Mouse (Mus musculus) ES-Bruce4 (cell line): ENCODE results near the gene Foxp1. TPM values are rescaled to one million over a fixed set of nuclear protein-coding genes. Genes with fewer than 3 reads are reported as not detected.

Source experiments
- H3K27ac ChIP-seq: 2 replicates; pipeline ENCODE4 v1.5.1; 2012; ENCODE audit warnings: low read length, inconsistent platforms; ENCODE audit not compliant: insufficient read depth
- H3K27me3 ChIP-seq: 2 replicates; pipeline ENCODE4 v1.6.1; 2012; ENCODE audit warnings: mild to moderate bottlenecking, low read length, inconsistent platforms; ENCODE audit not compliant: control insufficient read depth, poor library complexity, insufficient read depth, severe bottlenecking
- H3K36me3 ChIP-seq: 2 replicates; pipeline ENCODE4 v1.6.1; 2012; ENCODE audit warnings: inconsistent platforms, mild to moderate bottlenecking, low read length, moderate library complexity; ENCODE audit not compliant: control insufficient read depth, poor library complexity, insufficient read depth, severe bottlenecking
- H3K4me1 ChIP-seq: one replicate; pipeline ENCODE4 v1.8.1; 2011; ENCODE audit warnings: low read length; ENCODE audit not compliant: control insufficient read depth, insufficient read depth
- H3K4me3 ChIP-seq: 2 replicates; pipeline ENCODE4 v1.5.1; 2011; ENCODE audit warnings: low read depth, mild to moderate bottlenecking, low read length
- H3K9ac ChIP-seq: 2 replicates; pipeline ENCODE4 v1.6.1; 2012; ENCODE audit warnings: low read depth, mild to moderate bottlenecking, inconsistent platforms; ENCODE audit not compliant: poor library complexity, severe bottlenecking
- H3K9me3 ChIP-seq: replicated peaks from 2 replicates; pipeline ENCODE4 v1.6.1; 2012; ENCODE audit warnings: mild to moderate bottlenecking, low read length, inconsistent platforms; ENCODE audit not compliant: control insufficient read depth, poor library complexity, insufficient read depth, severe bottlenecking
- CTCF ChIP-seq: IDR thresholded peaks from one replicate; pipeline ENCODE4 v1.8.1; 2011; ENCODE audit warnings: low read depth, low read length
- EP300 ChIP-seq: IDR thresholded peaks from 2 replicates; pipeline ENCODE4 v1.6.1; 2011; ENCODE audit warnings: low read depth, low read length; ENCODE audit not compliant: insufficient read depth
- POLR2A ChIP-seq: IDR thresholded peaks from one replicate; pipeline ENCODE4 v1.8.1; 2011; ENCODE audit warnings: low read length; ENCODE audit not compliant: insufficient read depth
- polyA plus RNA-seq: library from polyadenylated mRNA; stranded (reverse); fragments of >200 nt; gene quantifications from 2 replicates; pipeline ENCODE4 v1.2.4, GENCODE M21; 2011; ENCODE audit warnings: low read depth; ENCODE audit not compliant: missing spikeins, insufficient read depth, insufficient read length

Gene Foxp1
- polyA plus RNA-seq, 1 experiment, result 33.5 TPM

DNA sequence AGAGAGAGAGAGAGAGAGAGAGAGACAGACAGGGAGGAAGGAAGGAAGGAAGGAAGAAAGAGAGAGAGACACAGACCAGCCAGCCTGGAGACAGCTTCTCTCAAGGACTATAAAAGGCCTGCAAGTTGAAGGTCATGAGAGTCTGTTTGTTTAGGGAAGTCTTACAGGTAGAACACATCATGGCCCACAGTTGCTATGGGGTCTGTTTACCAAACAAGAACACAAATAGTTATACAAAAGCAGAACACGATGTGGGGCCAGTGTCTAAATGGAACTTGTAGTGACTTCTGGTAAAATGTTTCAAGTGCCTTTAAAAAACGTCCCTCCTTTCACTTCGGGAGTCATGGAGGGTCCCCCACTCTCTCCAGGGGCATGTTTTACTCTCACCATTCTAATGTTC, 529.3 kb downstream of the Foxp1 start:
- 0 out of 2 replicates have a peak, but pooled peaks cover 2% of the 10 kb centered on the region for H3K36me3 ChIP-seq
- no peaks in the 10 kb centered on the region for H3K4me1 ChIP-seq
- TF ChIP-seq EP300 (no peak), CTCF (no peak), POLR2A (no peak)
- no peak overlapping the region for H3K9ac ChIP-seq
- H3K9me3 ChIP-seq, result no peaks in the 10 kb centered on the region
- no peak overlapping the region for H3K4me3 ChIP-seq
- H3K27ac ChIP-seq, result no peak overlapping the region
- H3K27me3 ChIP-seq, result no peaks in the 10 kb centered on the region

DNA sequence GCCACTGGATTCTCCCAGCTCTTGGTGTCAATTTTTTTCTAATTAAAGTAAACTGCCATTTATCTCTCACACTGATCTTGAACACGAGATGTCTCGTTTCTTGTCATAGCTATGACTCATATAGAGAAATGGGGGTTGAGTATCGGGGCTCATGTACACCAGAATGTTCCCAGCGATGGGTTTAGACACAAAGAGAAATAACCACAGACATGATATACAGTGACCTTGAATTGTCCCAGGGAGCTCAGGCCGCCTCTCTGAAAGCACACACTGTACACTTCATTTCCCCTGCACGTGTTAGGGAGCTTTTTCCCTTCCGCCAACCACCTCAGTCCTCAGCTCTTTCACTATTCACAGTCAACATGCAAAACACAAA, 529.8 kb downstream of the Foxp1 start:
- TF ChIP-seq EP300 (no peak), POLR2A (no peak)
- H3K4me3 ChIP-seq, result no peak overlapping the region

DNA sequence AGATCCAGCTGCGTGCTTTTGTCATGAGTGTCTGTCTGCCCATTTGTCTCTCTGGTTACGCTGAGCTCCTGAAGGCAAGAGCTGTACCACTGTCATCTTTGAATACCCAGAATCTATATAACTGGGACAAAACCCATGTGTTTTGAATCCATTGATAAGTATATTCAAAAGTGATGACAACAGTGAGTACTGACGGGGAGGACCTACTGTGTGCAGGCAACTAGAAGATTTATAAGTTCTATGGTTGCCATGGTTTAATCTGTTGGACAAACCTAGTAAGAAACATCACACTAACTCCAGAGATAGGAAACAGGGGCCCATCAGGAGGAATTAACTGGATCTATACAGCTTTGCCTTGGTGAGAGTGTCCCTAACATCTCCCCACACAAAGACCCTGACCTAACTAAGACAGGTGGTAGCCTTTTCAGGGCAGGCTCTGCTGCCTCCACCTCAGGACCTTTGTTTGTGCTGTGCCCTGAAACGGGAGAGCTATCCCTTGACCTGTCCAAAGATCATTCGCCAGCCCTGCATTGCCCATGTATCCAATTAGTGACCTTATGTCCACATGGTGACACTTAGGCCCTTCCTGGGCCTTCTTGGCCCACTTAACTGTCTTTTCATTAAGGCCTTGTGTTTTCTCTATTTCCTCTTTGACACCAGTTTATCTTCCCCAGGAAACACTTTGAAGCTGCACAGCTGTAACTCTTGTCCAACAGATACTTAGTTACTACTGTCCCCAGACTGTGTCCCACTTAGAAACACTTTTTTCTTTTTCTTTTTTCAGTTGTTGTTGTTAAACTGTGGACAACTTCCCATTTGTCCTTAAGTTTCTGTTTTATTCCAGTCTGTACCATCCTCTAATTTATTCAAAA, 530.4 kb downstream of the Foxp1 start:
- Histone ChIP-seq H3K9me3 (no peaks in the 10 kb centered on the region), H3K27me3 (no peaks in the 10 kb centered on the region), H3K4me1 (no peaks in the 10 kb centered on the region), H3K4me3 (no peak overlapping the region), H3K9ac (no peak overlapping the region), H3K27ac (no peak overlapping the region), H3K36me3 (no peaks in the 10 kb centered on the region)
- TF ChIP-seq POLR2A, result no peak
- TF ChIP-seq EP300, result no peak
- no peak for TF ChIP-seq CTCF

More for the DNA sequence above, 529.8 kb downstream of the Foxp1 start:
- Histone ChIP-seq H3K27ac (no peak overlapping the region), H3K9me3 (no peaks in the 10 kb centered on the region), H3K9ac (no peak overlapping the region), H3K27me3 (no peaks in the 10 kb centered on the region), H3K4me1 (no peaks in the 10 kb centered on the region), H3K36me3 (0 out of 2 replicates have a peak, but pooled peaks cover 2% of the 10 kb centered on the region)

DNA sequence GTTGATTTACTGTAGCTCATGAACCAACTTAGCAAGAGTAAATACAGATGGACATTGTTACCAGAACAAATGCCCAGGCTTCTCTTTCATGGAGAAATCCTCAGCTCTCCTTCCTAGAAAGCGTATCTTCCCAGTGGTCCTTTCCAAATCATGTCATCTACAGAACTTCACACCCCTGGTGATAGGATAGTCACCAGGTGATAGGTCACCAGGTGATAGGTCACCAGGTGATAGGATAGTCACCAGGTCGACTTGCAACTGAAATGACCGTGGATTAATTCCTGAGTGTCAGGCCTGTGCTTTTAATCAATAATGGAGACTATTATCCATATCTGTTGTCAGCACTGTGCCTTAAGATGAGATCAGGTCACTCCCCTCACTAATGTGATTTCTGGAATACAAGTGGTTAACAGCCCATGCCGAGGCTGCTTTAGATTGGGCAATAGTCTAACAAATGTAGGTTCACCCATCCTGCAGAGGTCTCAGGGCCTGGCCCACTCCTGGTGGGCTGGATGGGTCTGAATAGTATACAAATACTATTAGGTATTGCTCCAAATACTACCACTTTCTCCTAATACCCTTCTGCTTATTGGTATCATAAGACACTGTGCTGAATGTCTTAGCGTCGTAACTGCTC, 534.9 kb downstream of the Foxp1 start:
- no peaks in the 10 kb centered on the region for H3K9me3 ChIP-seq
- no peak overlapping the region for H3K27ac ChIP-seq
- H3K27me3 ChIP-seq, result no peaks in the 10 kb centered on the region
- no peak for TF ChIP-seq POLR2A
- no peak overlapping the region for H3K9ac ChIP-seq
- no peaks in the 10 kb centered on the region for H3K4me1 ChIP-seq
- no peaks in the 10 kb centered on the region for H3K36me3 ChIP-seq
- H3K4me3 ChIP-seq, result no peak overlapping the region

DNA sequence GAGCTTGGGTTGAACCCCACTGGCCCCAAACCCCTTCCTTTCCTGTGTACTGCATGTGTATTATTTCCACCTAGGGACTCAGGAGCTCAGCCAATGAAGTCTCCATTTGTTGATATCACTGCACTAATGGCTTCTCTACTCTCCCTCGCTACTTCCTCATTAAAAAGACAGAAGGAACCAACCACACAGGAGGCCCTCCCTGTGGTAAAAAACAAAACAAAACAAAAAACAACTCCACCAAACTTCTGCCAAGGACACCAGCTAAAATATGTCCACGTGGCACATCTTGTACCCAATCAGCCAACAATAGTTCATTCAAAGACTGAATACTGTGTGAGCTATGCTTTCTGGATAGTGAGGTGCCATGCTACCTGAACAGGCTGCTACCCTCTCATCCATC, 537.1 kb downstream of the Foxp1 start:
- H3K4me1 ChIP-seq, result no peaks in the 10 kb centered on the region
- no peak overlapping the region for H3K4me3 ChIP-seq
- H3K27me3 ChIP-seq, result no peaks in the 10 kb centered on the region
- no peak overlapping the region for H3K9ac ChIP-seq
- H3K9me3 ChIP-seq, result no peaks in the 10 kb centered on the region
- TF ChIP-seq EP300 (no peak), POLR2A (no peak), CTCF (no peak)
- H3K36me3 ChIP-seq, result no peaks in the 10 kb centered on the region
- no peak overlapping the region for H3K27ac ChIP-seq

DNA sequence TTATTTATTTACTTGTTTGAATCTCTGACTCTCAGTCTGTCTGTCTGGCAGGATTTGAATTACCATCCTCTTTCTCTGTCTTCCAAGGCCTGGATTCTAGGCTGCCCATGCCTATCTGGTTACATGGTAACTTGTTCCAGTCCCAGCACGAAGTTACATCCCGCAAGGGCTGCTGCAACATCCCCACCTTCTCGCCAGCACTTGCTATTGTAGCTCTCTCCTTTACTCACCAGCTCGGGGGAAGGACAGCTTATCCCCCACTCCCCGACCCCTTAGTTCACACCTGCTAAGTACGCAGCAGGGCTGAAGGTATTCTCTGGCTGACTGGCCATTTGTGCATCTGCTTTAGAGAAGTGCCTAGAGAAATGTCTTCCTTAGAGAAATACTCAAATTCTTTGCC, 537.9 kb downstream of the Foxp1 start:
- TF ChIP-seq CTCF, result no peak
- no peak for TF ChIP-seq EP300
- no peak for TF ChIP-seq POLR2A
- H3K4me1 ChIP-seq, result no peaks in the 10 kb centered on the region
- H3K27ac ChIP-seq, result no peak overlapping the region
- no peaks in the 10 kb centered on the region for H3K36me3 ChIP-seq
- H3K9ac ChIP-seq, result no peak overlapping the region
- H3K4me3 ChIP-seq, result no peak overlapping the region
- H3K27me3 ChIP-seq, result no peaks in the 10 kb centered on the region
- H3K9me3 ChIP-seq, result no peaks in the 10 kb centered on the region
